Mouse (Mus musculus): ENCODE data around the gene Iqcf5. TPM values are rescaled to one million over a fixed set of nuclear protein-coding genes. Genes with fewer than 3 reads are reported as not detected.
A peak's percentile ranks its signal among the peaks of the same experiment; 100 is the strongest.

Gene Iqcf5
- polyA plus RNA-seq, 1 experiment from 2014 or later, result not detected

GRCm38 (mm10) chr9:106476924-106477484 is 37.4 kb upstream of the Iqcf5 start, which contains the start of gene Parp3:
Parp3 (minus strand) TSS chr9:106476949.
- no peaks in the 10 kb centered on the region for H3K27me3 ChIP-seq (ENCODE audit: control insufficient read depth, insufficient read depth, low read length)
- H3K9ac ChIP-seq (ENCODE audit: low read length), result peak within 1 kb of the TSS; percentile 75
- H3K4me3 ChIP-seq (ENCODE audit: low read depth, low read length), result peak within 1 kb of the TSS; percentile 73
- peak; percentile 99 for DNase-seq (ENCODE audit: low spot score)
- H3K4me2 ChIP-seq (ENCODE audit: low read depth), result peak within 1 kb of the TSS; percentile 92
- under 1% methylated on average over 41 of the region's 41 CpGs for WGBS
- ATAC-seq (ENCODE audit: insufficient read depth, low FRiP score, low TSS enrichment), result peak; percentile 96
- H3K9me3 ChIP-seq (ENCODE audit: control insufficient read depth, low read length), result no peaks in the 10 kb centered on the region
- H3K27ac ChIP-seq (ENCODE audit: low read depth, low read length), result no peak within 1 kb of the TSS
- no peaks in the 10 kb centered on the region for H3K36me3 ChIP-seq (ENCODE audit: control insufficient read depth, insufficient read depth, low read length)
- peaks cover 13% of the 10 kb centered on the region for H3K4me1 ChIP-seq (ENCODE audit: control insufficient read depth, insufficient read depth, low read length)

- H3K4me1 ChIP-seq (ENCODE audit: control insufficient read depth, insufficient read depth, low read length), result peaks cover 12% of the 10 kb centered on the region
- H3K27ac ChIP-seq (ENCODE audit: low read depth, low read length), result no peak overlapping the region
- H3K4me3 ChIP-seq (ENCODE audit: low read depth, low read length), result peak overlapping the region; percentile 73
- WGBS, result 4% methylated on average over 16 of the region's 16 CpGs
- DNase-seq (ENCODE audit: low spot score) (no peak), ATAC-seq (ENCODE audit: insufficient read depth, low FRiP score, low TSS enrichment) (no peak)
- H3K9me3 ChIP-seq (ENCODE audit: control insufficient read depth, low read length), result no peaks in the 10 kb centered on the region
- H3K4me2 ChIP-seq (ENCODE audit: low read depth), result peak overlapping the region; percentile 92
- no peaks in the 10 kb centered on the region for H3K36me3 ChIP-seq (ENCODE audit: control insufficient read depth, insufficient read depth, low read length)
- H3K9ac ChIP-seq (ENCODE audit: low read length), result peak overlapping the region; percentile 75
- no peaks in the 10 kb centered on the region for H3K27me3 ChIP-seq (ENCODE audit: control insufficient read depth, insufficient read depth, low read length)
Observed at GRCm38 (mm10) chr9:106477649-106478048, 36.7 kb upstream of the Iqcf5 start.

GRCm38 (mm10) chr9:106478101-106478500 is 36.3 kb upstream of the Iqcf5 start:
- ATAC-seq (ENCODE audit: insufficient read depth, low FRiP score, low TSS enrichment) (no peak), DNase-seq (ENCODE audit: low spot score) (no peak)
- peaks cover 12% of the 10 kb centered on the region for H3K4me1 ChIP-seq (ENCODE audit: control insufficient read depth, insufficient read depth, low read length)
- H3K9me3 ChIP-seq (ENCODE audit: control insufficient read depth, low read length), result no peaks in the 10 kb centered on the region
- H3K36me3 ChIP-seq (ENCODE audit: control insufficient read depth, insufficient read depth, low read length), result no peaks in the 10 kb centered on the region
- peak overlapping the region; percentile 73 for H3K4me3 ChIP-seq (ENCODE audit: low read depth, low read length)
- H3K4me2 ChIP-seq (ENCODE audit: low read depth), result peak overlapping the region; percentile 92
- WGBS, result 84% methylated on average over 9 of the region's 9 CpGs
- no peaks in the 10 kb centered on the region for H3K27me3 ChIP-seq (ENCODE audit: control insufficient read depth, insufficient read depth, low read length)
- no peak overlapping the region for H3K27ac ChIP-seq (ENCODE audit: low read depth, low read length)
- peak overlapping the region; percentile 75 for H3K9ac ChIP-seq (ENCODE audit: low read length)

DNA sequence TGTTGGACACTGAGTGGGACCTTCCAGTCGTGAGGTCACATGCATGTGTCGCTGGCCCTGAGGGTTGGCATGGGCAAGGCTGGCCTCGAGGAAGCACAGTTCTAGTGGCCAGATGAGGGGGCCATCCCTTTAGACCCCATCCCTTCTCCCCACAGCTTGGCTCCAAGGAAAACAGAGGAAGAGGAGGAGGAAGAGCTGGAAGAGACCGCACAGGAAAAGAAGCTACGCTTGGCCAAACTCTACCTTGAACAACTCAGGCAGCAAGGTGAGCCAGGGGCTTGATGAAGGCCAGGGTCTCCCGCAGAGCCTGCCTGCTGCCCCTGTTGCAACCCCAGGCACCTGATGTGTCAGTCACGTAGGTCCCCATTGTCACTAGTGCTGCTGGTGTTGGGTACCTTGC is 33.8 kb upstream of the Iqcf5 start:
- Histone ChIP-seq H3K27ac (ENCODE audit: low read depth, low read length) (no peak overlapping the region), H3K4me1 (ENCODE audit: control insufficient read depth, insufficient read depth, low read length) (peaks cover 7% of the 10 kb centered on the region), H3K27me3 (ENCODE audit: control insufficient read depth, insufficient read depth, low read length) (no peaks in the 10 kb centered on the region), H3K4me3 (ENCODE audit: low read depth, low read length) (no peak overlapping the region), H3K9me3 (ENCODE audit: control insufficient read depth, low read length) (no peaks in the 10 kb centered on the region), H3K9ac (ENCODE audit: low read length) (no peak overlapping the region), H3K36me3 (ENCODE audit: control insufficient read depth, insufficient read depth, low read length) (peaks cover 7% of the 10 kb centered on the region; the same call in 1 of the 2 replicates), H3K4me2 (ENCODE audit: low read depth) (no peak overlapping the region)
- ATAC-seq (ENCODE audit: insufficient read depth, low FRiP score, low TSS enrichment), result no peak
- no peak for DNase-seq (ENCODE audit: low spot score)
- 94% methylated on average over 7 of the region's 7 CpGs for WGBS

DNA sequence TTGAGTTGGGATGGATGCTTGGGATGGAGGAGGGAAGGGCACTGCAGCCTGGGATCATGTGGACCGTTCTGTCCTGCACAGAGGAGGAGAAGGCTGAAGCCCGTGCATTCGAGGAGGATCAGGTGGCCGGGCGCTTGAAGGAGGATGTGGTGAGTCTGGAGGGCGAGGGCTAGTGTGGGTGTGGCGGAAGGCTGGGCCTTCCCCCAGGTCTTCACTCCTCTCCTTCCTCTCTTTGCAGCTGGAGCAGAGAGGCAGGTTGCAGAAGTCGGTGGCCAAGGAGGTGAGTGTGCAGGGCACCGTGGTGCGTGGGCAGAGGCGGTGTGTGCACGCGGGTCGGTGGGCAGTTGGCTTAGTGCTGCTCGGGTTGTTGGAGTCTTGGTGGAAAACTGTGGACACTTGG is 33.3 kb upstream of the Iqcf5 start:
- H3K27ac ChIP-seq (ENCODE audit: low read depth, low read length), result no peak overlapping the region
- DNase-seq (ENCODE audit: low spot score) (no peak), ATAC-seq (ENCODE audit: insufficient read depth, low FRiP score, low TSS enrichment) (no peak)
- 97% methylated on average over 15 of the region's 15 CpGs for WGBS
- H3K27me3 ChIP-seq (ENCODE audit: control insufficient read depth, insufficient read depth, low read length), result no peaks in the 10 kb centered on the region
- H3K4me2 ChIP-seq (ENCODE audit: low read depth), result no peak overlapping the region
- no peak overlapping the region for H3K4me3 ChIP-seq (ENCODE audit: low read depth, low read length)
- H3K9me3 ChIP-seq (ENCODE audit: control insufficient read depth, low read length), result no peaks in the 10 kb centered on the region
- H3K9ac ChIP-seq (ENCODE audit: low read length), result no peak overlapping the region
- H3K36me3 ChIP-seq (ENCODE audit: control insufficient read depth, insufficient read depth, low read length), result peaks cover 7% of the 10 kb centered on the region; the same call in 1 of the 2 replicates
- H3K4me1 ChIP-seq (ENCODE audit: control insufficient read depth, insufficient read depth, low read length), result peaks cover 7% of the 10 kb centered on the region

GRCm38 (mm10) chr9:106481676-106482075 is 32.7 kb upstream of the Iqcf5 start:
- H3K9ac ChIP-seq (ENCODE audit: low read length), result no peak overlapping the region
- 91% methylated on average over 13 of the region's 13 CpGs for WGBS
- no peak overlapping the region for H3K4me3 ChIP-seq (ENCODE audit: low read depth, low read length)
- no peaks in the 10 kb centered on the region for H3K27me3 ChIP-seq (ENCODE audit: control insufficient read depth, insufficient read depth, low read length)
- no peak for DNase-seq (ENCODE audit: low spot score)
- peaks cover 7% of the 10 kb centered on the region for H3K4me1 ChIP-seq (ENCODE audit: control insufficient read depth, insufficient read depth, low read length)
- H3K36me3 ChIP-seq (ENCODE audit: control insufficient read depth, insufficient read depth, low read length), result peaks cover 7% of the 10 kb centered on the region; the same call in 1 of the 2 replicates
- ATAC-seq (ENCODE audit: insufficient read depth, low FRiP score, low TSS enrichment), result no peak
- no peak overlapping the region for H3K4me2 ChIP-seq (ENCODE audit: low read depth)
- H3K9me3 ChIP-seq (ENCODE audit: control insufficient read depth, low read length), result no peaks in the 10 kb centered on the region
- no peak overlapping the region for H3K27ac ChIP-seq (ENCODE audit: low read depth, low read length)

DNA sequence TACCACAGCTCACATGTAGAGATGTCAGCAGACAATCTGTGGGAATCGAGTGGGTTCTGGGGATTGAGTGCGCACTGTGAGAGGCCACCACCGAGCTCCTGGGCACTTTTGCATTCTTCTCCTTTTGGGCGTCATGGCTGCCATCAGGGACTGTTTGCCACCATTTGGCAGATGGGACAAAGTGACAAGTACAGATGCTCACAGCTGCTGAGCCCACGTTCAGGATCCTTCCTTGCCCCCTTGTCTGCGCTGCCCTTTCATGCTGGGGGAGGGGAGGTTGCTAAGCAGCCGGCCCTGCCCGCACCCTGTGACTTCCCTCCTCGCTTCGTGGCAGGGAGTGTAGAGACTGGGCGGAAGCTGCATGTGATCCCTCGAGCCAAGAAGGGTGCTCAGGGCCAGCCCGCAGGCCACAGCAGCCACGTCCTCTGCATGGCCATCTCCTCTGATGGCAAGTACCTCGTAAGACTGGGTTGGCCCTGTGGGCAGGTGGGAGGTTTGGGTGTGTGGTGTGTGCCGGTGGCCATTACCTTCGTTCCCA is 31.7 kb upstream of the Iqcf5 start:
- no peak overlapping the region for H3K27ac ChIP-seq (ENCODE audit: low read depth, low read length)
- H3K4me3 ChIP-seq (ENCODE audit: low read depth, low read length), result no peak overlapping the region
- WGBS, result 84% methylated on average over 17 of the region's 17 CpGs
- peaks cover 7% of the 10 kb centered on the region; the same call in 1 of the 2 replicates for H3K36me3 ChIP-seq (ENCODE audit: control insufficient read depth, insufficient read depth, low read length)
- no peak overlapping the region for H3K4me2 ChIP-seq (ENCODE audit: low read depth)
- no peaks in the 10 kb centered on the region for H3K27me3 ChIP-seq (ENCODE audit: control insufficient read depth, insufficient read depth, low read length)
- ATAC-seq (ENCODE audit: insufficient read depth, low FRiP score, low TSS enrichment) (no peak), DNase-seq (ENCODE audit: low spot score) (no peak)
- no peaks in the 10 kb centered on the region for H3K9me3 ChIP-seq (ENCODE audit: control insufficient read depth, low read length)
- peaks cover 6% of the 10 kb centered on the region for H3K4me1 ChIP-seq (ENCODE audit: control insufficient read depth, insufficient read depth, low read length)
- H3K9ac ChIP-seq (ENCODE audit: low read length), result no peak overlapping the region

DNA sequence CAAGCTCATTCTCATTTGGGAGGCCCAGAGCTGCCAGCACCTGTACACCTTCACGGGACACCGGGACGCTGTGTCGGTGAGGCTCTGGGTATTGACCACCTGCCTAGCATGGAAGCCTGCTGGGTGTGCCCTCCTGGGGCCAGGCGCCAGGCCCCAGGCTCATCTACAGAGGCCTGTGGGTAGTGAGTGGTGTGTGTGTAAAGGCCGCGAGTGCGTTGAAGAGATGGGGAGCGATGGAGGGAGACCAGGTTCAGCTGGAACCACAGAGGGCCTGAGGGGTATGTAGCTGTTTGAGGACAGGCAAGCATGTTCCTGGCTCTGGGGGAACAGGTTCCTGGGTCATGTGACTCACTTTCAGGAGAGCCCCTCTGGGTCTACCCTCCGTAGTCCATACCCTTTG is 31.2 kb upstream of the Iqcf5 start:
- ATAC-seq (ENCODE audit: insufficient read depth, low FRiP score, low TSS enrichment) (no peak), DNase-seq (ENCODE audit: low spot score) (no peak)
- H3K9ac ChIP-seq (ENCODE audit: low read length), result no peak overlapping the region
- H3K27me3 ChIP-seq (ENCODE audit: control insufficient read depth, insufficient read depth, low read length), result no peaks in the 10 kb centered on the region
- no peak overlapping the region for H3K27ac ChIP-seq (ENCODE audit: low read depth, low read length)
- no peaks in the 10 kb centered on the region for H3K9me3 ChIP-seq (ENCODE audit: control insufficient read depth, low read length)
- no peak overlapping the region for H3K4me2 ChIP-seq (ENCODE audit: low read depth)
- peaks cover 1% of the 10 kb centered on the region for H3K4me1 ChIP-seq (ENCODE audit: control insufficient read depth, insufficient read depth, low read length)
- 95% methylated on average over 10 of the region's 10 CpGs for WGBS
- H3K36me3 ChIP-seq (ENCODE audit: control insufficient read depth, insufficient read depth, low read length), result peaks cover 7% of the 10 kb centered on the region; the same call in 1 of the 2 replicates
- no peak overlapping the region for H3K4me3 ChIP-seq (ENCODE audit: low read depth, low read length)

DNA sequence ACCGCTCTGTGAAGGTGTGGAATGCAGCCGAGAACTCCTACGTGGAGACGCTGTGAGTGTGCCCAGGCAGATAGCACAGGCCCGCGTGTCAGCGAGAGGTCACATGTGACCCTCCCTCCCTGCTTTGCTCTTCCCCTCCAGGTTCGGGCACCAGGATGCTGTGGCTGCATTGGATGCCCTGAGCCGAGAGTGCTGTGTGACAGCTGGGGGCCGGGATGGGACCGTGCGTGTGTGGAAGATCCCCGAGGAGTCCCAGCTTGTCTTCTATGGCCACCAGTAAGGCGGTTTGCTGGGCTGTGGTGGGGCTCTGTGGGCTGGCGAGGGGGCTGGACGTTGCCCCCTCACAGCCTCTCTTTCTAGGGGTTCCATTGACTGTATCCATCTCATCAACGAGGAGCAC is 30.8 kb upstream of the Iqcf5 start:
- DNase-seq (ENCODE audit: low spot score) (no peak), ATAC-seq (ENCODE audit: insufficient read depth, low FRiP score, low TSS enrichment) (no peak)
- no peaks in the 10 kb centered on the region for H3K9me3 ChIP-seq (ENCODE audit: control insufficient read depth, low read length)
- H3K4me1 ChIP-seq (ENCODE audit: control insufficient read depth, insufficient read depth, low read length), result no peaks in the 10 kb centered on the region
- H3K36me3 ChIP-seq (ENCODE audit: control insufficient read depth, insufficient read depth, low read length), result peaks cover 7% of the 10 kb centered on the region; the same call in 1 of the 2 replicates
- no peak overlapping the region for H3K27ac ChIP-seq (ENCODE audit: low read depth, low read length)
- H3K27me3 ChIP-seq (ENCODE audit: control insufficient read depth, insufficient read depth, low read length), result no peaks in the 10 kb centered on the region
- no peak overlapping the region for H3K9ac ChIP-seq (ENCODE audit: low read length)
- H3K4me3 ChIP-seq (ENCODE audit: low read depth, low read length), result no peak overlapping the region
- WGBS, result 94% methylated on average over 17 of the region's 17 CpGs
- no peak overlapping the region for H3K4me2 ChIP-seq (ENCODE audit: low read depth)

Measured in neural tube, embryonic 11.5 days (tissue).